Mouse (Mus musculus) midbrain, embryonic 14.5 days (tissue): ENCODE measurements around the gene Prkrip1. TPM values are rescaled to one million over a fixed set of nuclear protein-coding genes. Genes with fewer than 3 reads are reported as not detected.
"Not testable (repeated sequence)": the region's sequence is repeated elsewhere in the genome, so short reads cannot be mapped to it uniquely, and the experiment has no call there.

Source experiments
- ATAC-seq: fragments of 200-750 bp; cut with Nextera tagmentation; 2 replicates; pipeline ENCODE4 v1.8.0; 2017; ENCODE audit warnings: moderate number of reproducible peaks, moderate library complexity; ENCODE audit not compliant: low FRiP score, low TSS enrichment
- DNase-seq: peaks from one replicate; pipeline ENCODE4 v3.0.0-alpha.2; 2015
- H3K27ac ChIP-seq: fragments of 300-500 bp; sonication (generic); replicated peaks from 2 replicates; pipeline ENCODE4 v1.5.1; 2014; ENCODE audit warnings: mild to moderate bottlenecking, low read depth, low read length, moderate library complexity
- H3K27me3 ChIP-seq: fragments of 300-500 bp; sonication (generic); 2 replicates; pipeline ENCODE4 v1.6.1; 2014; ENCODE audit warnings: low read length, control low read depth, mixed read lengths; ENCODE audit not compliant: control insufficient read depth, insufficient read depth
- H3K36me3 ChIP-seq: fragments of 300-500 bp; sonication (generic); 2 replicates; pipeline ENCODE4 v1.6.1; 2014; ENCODE audit warnings: low read length, control low read depth; ENCODE audit not compliant: control insufficient read depth, insufficient read depth
- H3K4me1 ChIP-seq: fragments of 300-500 bp; sonication (generic); 2 replicates; pipeline ENCODE4 v1.6.1; 2014; ENCODE audit warnings: mild to moderate bottlenecking, antibody characterized with exemption, low read length, control low read depth; ENCODE audit not compliant: control insufficient read depth, insufficient read depth
- H3K4me2 ChIP-seq: fragments of 300-500 bp; sonication (generic); 2 replicates; pipeline ENCODE4 v1.6.1; 2014; ENCODE audit warnings: mild to moderate bottlenecking, low read length, moderate library complexity
- H3K4me3 ChIP-seq: fragments of 300-500 bp; sonication (generic); replicated peaks from 2 replicates; pipeline ENCODE4 v1.5.1; 2014; ENCODE audit warnings: low read depth, low read length
- H3K9ac ChIP-seq: fragments of 300-500 bp; sonication (generic); replicated peaks from 2 replicates; pipeline ENCODE4 v1.6.1; 2014; ENCODE audit warnings: mild to moderate bottlenecking, low read length, moderate library complexity
- H3K9me3 ChIP-seq: fragments of 300-500 bp; sonication (generic); 2 replicates; pipeline ENCODE4 v1.6.1; 2016; ENCODE audit warnings: low read length, control low read depth, mixed read lengths; ENCODE audit not compliant: control insufficient read depth
- WGBS: fragments of 180-500 bp; shearing (Covaris S2); extraction: QIAGEN DNeasy Blood & Tissue Kit; methylation state at CpG from one replicate; pipeline ENCODE4 v1.1.7; 2014; 5-methylcytosine and 5-hydroxymethylcytosine counted together
- polyA plus RNA-seq: library from polyadenylated mRNA; unstranded; fragments of >200 nt; fragmentation: Nextera tagmentation; extraction: Ambion mirVana; gene quantifications from 2 replicates; pipeline ENCODE4 v1.2.1, GENCODE M21; 2014

The Prkrip1 gene
- polyA plus RNA-seq, 1 experiment from 2014 or later, result 60.8 TPM

DNA sequence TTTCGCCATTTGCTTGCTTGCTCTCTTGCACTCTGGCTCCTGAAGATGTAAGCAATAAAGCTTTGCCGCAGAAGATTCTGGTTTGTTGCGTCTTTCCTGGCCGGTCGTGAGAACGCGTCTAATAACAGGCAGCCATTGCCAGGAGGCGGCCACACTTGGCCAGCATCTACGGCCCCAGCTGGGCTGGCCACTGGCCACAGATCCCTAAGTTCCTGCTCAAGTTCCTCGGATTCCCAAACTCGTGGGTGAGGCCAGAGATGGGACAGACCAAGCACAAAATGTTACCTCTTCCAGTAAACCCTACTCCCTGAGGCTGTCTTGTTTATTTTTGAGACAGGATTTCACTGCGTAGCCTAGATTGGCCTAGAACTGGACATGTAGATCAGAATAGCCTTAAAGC lies 38.7 kb downstream of the Prkrip1 start:
- WGBS, result 92% methylated on average over 11 of the region's 12 CpGs
- H3K4me1 ChIP-seq, H3K4me2 ChIP-seq, ATAC-seq, H3K9ac ChIP-seq, DNase-seq, H3K27me3 ChIP-seq, H3K4me3 ChIP-seq, H3K27ac ChIP-seq, H3K9me3 ChIP-seq: not testable (repeated sequence)
- peaks cover 15% of the 10 kb centered on the region; the same call in 1 of the 2 replicates for H3K36me3 ChIP-seq

DNA sequence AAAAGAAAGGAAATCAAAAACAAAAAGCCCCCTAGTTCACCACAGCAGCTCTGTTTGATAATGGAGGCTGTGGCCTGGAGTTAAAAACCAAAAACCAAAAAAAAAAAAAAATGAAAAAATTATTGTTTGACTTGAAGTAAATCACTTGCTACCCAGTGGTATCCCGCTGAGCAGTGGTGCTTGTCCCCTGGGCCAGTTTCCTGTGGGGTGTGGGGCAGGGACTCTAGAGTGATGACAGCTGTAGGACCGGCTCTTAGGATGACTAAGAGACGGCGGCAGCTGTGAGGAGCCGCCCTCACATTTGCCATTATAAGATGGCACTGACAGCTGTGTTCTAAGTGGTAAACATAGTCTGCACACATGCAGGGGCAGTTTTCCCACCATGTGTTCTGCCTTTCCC lies 43.4 kb downstream of the Prkrip1 start:
- Histone ChIP-seq H3K9ac (no peak overlapping the region), H3K27ac (no peak overlapping the region), H3K27me3 (no peaks in the 10 kb centered on the region), H3K36me3 (0 out of 2 replicates have a peak, but pooled peaks cover 4% of the 10 kb centered on the region), H3K4me1 (no peaks in the 10 kb centered on the region), H3K4me3 (no peak overlapping the region), H3K9me3 (no peaks in the 10 kb centered on the region), H3K4me2 (no peak overlapping the region)
- 87% methylated on average over 5 of the region's 5 CpGs for WGBS
- DNase-seq, result no peak
- no peak for ATAC-seq

DNA sequence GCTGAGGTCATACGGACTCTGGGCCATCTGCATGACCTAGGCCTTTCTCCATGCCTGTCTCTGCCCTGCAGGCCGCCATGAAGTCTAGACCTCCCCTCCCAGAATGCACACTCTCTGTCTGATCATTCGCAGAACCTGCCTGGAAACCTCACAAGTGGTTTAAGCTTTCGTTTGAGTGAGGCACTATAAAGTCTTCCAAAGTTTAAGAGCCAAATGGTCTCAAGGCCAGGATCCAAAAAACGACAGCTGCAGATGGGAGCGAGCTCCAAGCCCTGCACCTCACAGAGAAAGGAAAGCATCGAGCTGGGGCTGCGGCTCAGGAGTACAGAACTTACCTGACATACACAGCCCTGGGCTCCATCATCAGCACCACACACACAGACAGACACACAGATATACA lies 46.4 kb downstream of the Prkrip1 start:
- Histone ChIP-seq H3K9ac (no peak overlapping the region), H3K36me3 (no peaks in the 10 kb centered on the region), H3K27ac (no peak overlapping the region), H3K27me3 (no peaks in the 10 kb centered on the region), H3K4me2 (no peak overlapping the region), H3K4me1 (no peaks in the 10 kb centered on the region), H3K9me3 (no peaks in the 10 kb centered on the region), H3K4me3 (no peak overlapping the region)
- 85% methylated on average over 8 of the region's 8 CpGs for WGBS
- DNase-seq (no peak), ATAC-seq (no peak)

DNA sequence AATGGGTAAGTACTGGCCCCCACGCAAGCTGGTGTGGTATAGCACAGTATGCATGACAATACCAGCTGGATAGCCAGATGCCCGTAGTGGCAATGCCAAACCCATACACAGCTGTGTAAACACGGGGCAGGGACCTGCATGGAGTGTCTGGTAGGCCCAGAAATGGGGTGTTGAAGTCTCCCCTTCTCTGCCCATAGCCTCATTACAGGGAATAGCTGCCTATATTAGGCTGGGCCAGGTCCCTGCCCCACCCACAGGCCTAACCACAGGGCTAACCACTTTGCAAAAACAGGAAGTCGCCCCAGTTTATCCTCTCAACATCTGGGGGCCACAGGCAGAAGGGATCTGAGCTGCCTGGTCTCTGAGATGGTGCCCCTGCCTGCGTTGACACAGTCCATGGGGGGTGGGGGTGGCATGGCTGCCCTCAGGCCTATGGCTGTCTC lies 49.6 kb downstream of the Prkrip1 start:
- not testable (repeated sequence) for H3K36me3 ChIP-seq, H3K4me3 ChIP-seq, DNase-seq, H3K9me3 ChIP-seq, H3K27ac ChIP-seq, H3K4me2 ChIP-seq, ATAC-seq, H3K4me1 ChIP-seq, H3K9ac ChIP-seq, H3K27me3 ChIP-seq
- WGBS, result 76% methylated on average over 5 of the region's 5 CpGs

GRCm38 (mm10) chr5:136147704-136148103 lies 51.1 kb downstream of the Prkrip1 start:
- no peak overlapping the region for H3K9ac ChIP-seq
- H3K9me3 ChIP-seq, result no peaks in the 10 kb centered on the region
- no peaks in the 10 kb centered on the region for H3K36me3 ChIP-seq
- no peaks in the 10 kb centered on the region for H3K4me1 ChIP-seq
- no peak overlapping the region for H3K27ac ChIP-seq
- no peak overlapping the region for H3K4me2 ChIP-seq
- WGBS, result 73% methylated on average over 8 of the region's 8 CpGs
- H3K4me3 ChIP-seq, result no peak overlapping the region
- ATAC-seq (no peak), DNase-seq (no peak)
- H3K27me3 ChIP-seq, result no peaks in the 10 kb centered on the region

DNA sequence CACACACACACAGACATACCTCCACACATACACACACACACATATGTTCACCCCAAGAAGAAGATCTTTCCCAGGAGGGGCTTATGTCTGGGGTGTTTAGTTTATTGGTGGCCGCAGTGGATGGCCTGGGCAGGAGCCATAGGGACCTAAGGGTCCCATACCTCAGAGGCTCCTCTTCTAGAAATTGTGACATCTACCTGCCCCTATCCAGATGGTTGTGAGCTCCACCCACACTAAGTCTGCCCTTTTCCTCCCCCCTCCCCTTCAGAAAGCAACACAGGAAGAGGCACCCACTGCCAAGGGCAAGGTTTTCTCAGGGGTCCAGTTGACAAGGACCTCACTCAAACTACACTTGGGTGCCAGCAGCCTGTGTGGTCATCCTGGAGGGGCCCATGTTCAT lies 51.8 kb downstream of the Prkrip1 start:
- Histone ChIP-seq H3K9ac (no peak overlapping the region), H3K27me3 (no peaks in the 10 kb centered on the region), H3K36me3 (peaks cover 2% of the 10 kb centered on the region), H3K4me1 (no peaks in the 10 kb centered on the region), H3K27ac (no peak overlapping the region), H3K9me3 (no peaks in the 10 kb centered on the region), H3K4me3 (no peak overlapping the region), H3K4me2 (no peak overlapping the region)
- DNase-seq (no peak), ATAC-seq (no peak)
- WGBS, result 100% methylated on average over 1 of the region's 1 CpGs

DNA sequence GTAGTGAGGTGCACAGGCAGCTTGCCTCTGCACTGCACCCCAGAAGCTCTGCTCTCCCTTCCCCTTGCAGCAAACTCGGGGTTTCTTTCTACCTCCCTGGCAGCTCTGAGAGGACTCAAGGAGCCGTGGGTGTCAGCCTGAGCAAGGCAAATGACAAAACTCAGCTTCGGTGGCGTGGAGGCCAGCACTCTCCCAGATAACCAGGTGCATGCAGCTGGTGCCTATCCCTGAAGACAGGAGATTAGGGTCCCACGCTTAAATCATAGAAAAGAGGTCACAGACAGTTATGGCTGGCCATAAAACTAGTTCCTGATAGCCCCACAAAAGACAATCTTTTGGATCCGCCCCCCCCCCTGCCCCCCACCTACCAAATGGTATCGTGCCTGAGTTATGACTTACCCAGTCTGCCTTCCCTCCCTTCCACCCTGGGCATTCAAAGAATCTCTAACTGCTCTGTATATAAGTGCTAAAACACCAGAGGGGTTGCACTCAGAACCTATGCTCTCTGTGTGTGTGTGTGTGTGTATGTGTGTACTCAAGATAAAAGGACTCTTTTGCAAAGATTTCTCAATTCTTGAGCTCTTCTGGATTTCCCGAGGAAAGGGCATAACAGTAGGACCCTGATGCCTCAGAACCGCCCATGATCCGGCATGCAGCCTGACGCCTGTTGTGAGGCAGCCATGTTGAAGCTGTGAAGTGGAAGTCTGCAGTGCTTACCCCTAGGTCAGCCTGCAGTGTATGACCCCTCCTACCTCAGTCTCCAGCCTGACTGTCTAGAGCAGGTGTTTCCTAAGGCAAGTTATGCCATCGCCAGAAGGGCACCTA lies 53.9 kb downstream of the Prkrip1 start:
- no peak for DNase-seq
- Histone ChIP-seq H3K9me3 (no peaks in the 10 kb centered on the region), H3K36me3 (peaks cover 23% of the 10 kb centered on the region), H3K27ac (no peak overlapping the region), H3K9ac (no peak overlapping the region), H3K4me3 (no peak overlapping the region), H3K4me1 (no peaks in the 10 kb centered on the region), H3K4me2 (no peak overlapping the region), H3K27me3 (no peaks in the 10 kb centered on the region)
- no peak for ATAC-seq
- WGBS, result 80% methylated on average over 12 of the region's 12 CpGs

- no peak for DNase-seq
- no peaks in the 10 kb centered on the region for H3K4me1 ChIP-seq
- no peak overlapping the region for H3K9ac ChIP-seq
- no peak overlapping the region for H3K4me2 ChIP-seq
- H3K36me3 ChIP-seq, result peaks cover 36% of the 10 kb centered on the region
- H3K4me3 ChIP-seq, result no peak overlapping the region
- WGBS, result 87% methylated on average over 6 of the region's 6 CpGs
- H3K27me3 ChIP-seq, result no peaks in the 10 kb centered on the region
- ATAC-seq, result no peak
- H3K9me3 ChIP-seq, result no peaks in the 10 kb centered on the region
- H3K27ac ChIP-seq, result no peak overlapping the region
These were observed 55.5 kb downstream of the Prkrip1 start for GRCm38 (mm10) chr5:136143161-136143755.

DNA sequence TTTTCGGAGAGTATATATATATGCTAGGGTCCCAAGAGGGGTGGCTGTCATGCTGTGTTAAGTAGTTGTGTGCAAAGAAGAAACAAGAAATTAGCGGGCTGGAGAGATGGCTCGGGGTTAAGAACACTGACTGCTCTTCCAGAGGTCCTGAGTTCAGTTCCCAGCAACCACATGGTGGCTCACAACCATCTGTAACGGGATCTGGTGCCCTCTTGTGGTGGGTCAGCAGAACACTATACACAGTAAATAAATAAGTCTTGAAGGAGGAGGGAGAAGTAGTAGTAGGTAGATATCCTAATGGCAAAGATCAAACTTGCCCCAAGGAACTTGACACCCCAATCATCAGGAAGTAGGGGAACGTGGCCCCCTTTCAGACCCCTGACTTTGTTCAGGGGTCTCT lies 56.0 kb downstream of the Prkrip1 start:
- H3K27me3 ChIP-seq, result no peaks in the 10 kb centered on the region
- ATAC-seq, result no peak
- WGBS, result 88% methylated on average over 5 of the region's 5 CpGs
- H3K4me2 ChIP-seq, result no peak overlapping the region
- no peak overlapping the region for H3K4me3 ChIP-seq
- no peak for DNase-seq
- H3K4me1 ChIP-seq, result no peaks in the 10 kb centered on the region
- no peak overlapping the region for H3K27ac ChIP-seq
- no peak overlapping the region for H3K9ac ChIP-seq
- H3K9me3 ChIP-seq, result no peaks in the 10 kb centered on the region
- H3K36me3 ChIP-seq, result peaks cover 36% of the 10 kb centered on the region
